ENCODE assay signal across 13 mouse cellular contexts in genomic region chr17:79417953-79418352, GRCm38 (mm10).
"Had no signal": no experiment of that assay in that cellular context is flagged by ENCODE, and none has a peak within 500 bp of the region (broad histone marks: within the 10 kb centered on the region; RNA-seq: fewer than 3 reads in every experiment).

No protein-coding gene starts in this region.

- H3K9me3 ChIP-seq: limb, embryonic 13.5 days; midbrain, embryonic 10.5 days; stomach, embryonic 15.5 days had no signal

- DNase-seq: kidney, postnatal 25 days; lung, embryonic 14.5 days; lung, postnatal 10 days; lung, postnatal 4 days; midbrain, embryonic 14.5 days; right cerebral cortex, postnatal 14 days; thymus, adult 2 months; thymus, postnatal 25 days had no signal

- H3K4me1 ChIP-seq: midbrain, embryonic 10.5 days; stomach, embryonic 15.5 days had no signal

- H3K27ac ChIP-seq: left cerebral cortex, adult 2 months; limb, embryonic 13.5 days; liver, embryonic 14.5 days; midbrain, embryonic 10.5 days; stomach, embryonic 15.5 days had no signal

- H3K4me2 ChIP-seq: limb, embryonic 13.5 days; lung, embryonic 14.5 days; stomach, embryonic 15.5 days had no signal

- H3K36me3 ChIP-seq: limb, embryonic 13.5 days; midbrain, embryonic 10.5 days; stomach, embryonic 15.5 days had no signal

- H3K4me3 ChIP-seq: left cerebral cortex, adult 2 months; limb, embryonic 13.5 days; midbrain, embryonic 10.5 days; stomach, embryonic 15.5 days had no signal

- H3K27me3 ChIP-seq: limb, embryonic 13.5 days; stomach, embryonic 15.5 days had no signal

- H3K9ac ChIP-seq: limb, embryonic 13.5 days; liver, embryonic 14.5 days; lung, embryonic 14.5 days; stomach, embryonic 15.5 days had no signal
